9 mouse cellular contexts compared by ENCODE assay signal in genomic region chr4:141425484-141426479, GRCm38 (mm10). TPM values are rescaled to one million over a fixed set of nuclear protein-coding genes. Genes with fewer than 3 reads are reported as not detected.
DNase-seq lines count a peak whose midpoint lies in the region; ATAC-seq lines count a peak whose summit lies in the region.
"Had no signal": no experiment of that assay in that cellular context is flagged by ENCODE, and none has a peak within 500 bp of the region (broad histone marks: within the 10 kb centered on the region; RNA-seq: fewer than 3 reads in every experiment).

No protein-coding gene starts in this region.

- H3K4me1 ChIP-seq in midbrain, embryonic 11.5 days (ENCODE audit: control insufficient read depth, insufficient read depth, low read length) = 0 out of 2 replicates have a peak, but pooled peaks cover 5% of the 10 kb centered on the region
- peaks cover 25% of the 10 kb centered on the region for H3K4me1 ChIP-seq in stomach, embryonic 14.5 days (ENCODE audit: control insufficient read depth, insufficient read depth, low read length)

- ATAC-seq in midbrain, embryonic 11.5 days (ENCODE audit: low FRiP score) = peak; percentile 77
- ATAC-seq in stomach, embryonic 14.5 days (ENCODE audit: insufficient number of reproducible peaks, insufficient read depth, low FRiP score, low read depth) = peak; percentile 75

- DNase-seq in cerebellum, adult 11-12 months = peak; percentile 45
- no peak for DNase-seq in cerebellum, adult 11 months
- DNase-seq in embryo, embryonic 10.5 days (ENCODE audit: low spot score) = peak; percentile 47
- DNase-seq in heart, adult 18-20 months = peak; percentile 82 to 84
- DNase-seq in kidney, adult 11 months = peak; percentile 85
- DNase-seq in left cerebral cortex, postnatal 25 days (ENCODE audit: low spot score in 2 of 2) = peak; percentile 78 to 91
- peak; percentile 87 for DNase-seq in midbrain, embryonic 11.5 days (ENCODE audit: low spot score, missing footprints)

- 6% methylated on average over 36 of the region's 36 CpGs for WGBS in midbrain, embryonic 11.5 days
- WGBS in stomach, embryonic 14.5 days = 3% methylated on average over 36 of the region's 36 CpGs

- H3K27ac ChIP-seq in midbrain, embryonic 11.5 days (ENCODE audit: low read depth, low read length) = no peak overlapping the region
- H3K27ac ChIP-seq in stomach, embryonic 14.5 days (ENCODE audit: low read length) = peak overlapping the region; percentile 27; the same call in 1 of the 2 replicates

- intact Hi-C loops in left cerebral cortex, postnatal 25 days (cut with DNase I) = no loop called here

- peak overlapping the region; percentile 22 for H3K4me3 ChIP-seq in midbrain, embryonic 11.5 days (ENCODE audit: low read depth, low read length)
- peak overlapping the region; percentile 33 for H3K4me3 ChIP-seq in stomach, embryonic 14.5 days (ENCODE audit: low read depth, low read length)

- H3K4me2 ChIP-seq in midbrain, embryonic 11.5 days = peak overlapping the region; percentile 57
- H3K4me2 ChIP-seq in stomach, embryonic 14.5 days (replicated peaks; ENCODE audit: low read depth, low read length) = peak overlapping the region; percentile 84

- H3K36me3 ChIP-seq in midbrain, embryonic 11.5 days (ENCODE audit: control insufficient read depth, insufficient read depth, low read length) = no peaks in the 10 kb centered on the region
- H3K36me3 ChIP-seq in stomach, embryonic 14.5 days (ENCODE audit: control insufficient read depth, insufficient read depth, low read length) = no peaks in the 10 kb centered on the region
- H3K36me3 ChIP-seq: G1E had no signal

- H3K9ac ChIP-seq in midbrain, embryonic 11.5 days (ENCODE audit: low read length) = peak overlapping the region; percentile 38; the same call in 1 of the 2 replicates
- H3K9ac ChIP-seq in stomach, embryonic 14.5 days (replicated peaks; ENCODE audit: low read depth, low read length) = no peak overlapping the region

- no peaks in the 10 kb centered on the region for H3K9me3 ChIP-seq in midbrain, embryonic 11.5 days (ENCODE audit: control insufficient read depth, low read length)
- no peaks in the 10 kb centered on the region for H3K9me3 ChIP-seq in stomach, embryonic 14.5 days (ENCODE audit: control insufficient read depth, low read depth, low read length)
- H3K9me3 ChIP-seq: G1E had no signal

- peaks cover 6% of the 10 kb centered on the region for H3K27me3 ChIP-seq in midbrain, embryonic 11.5 days (ENCODE audit: control insufficient read depth, insufficient read depth, low read length)
- H3K27me3 ChIP-seq in stomach, embryonic 14.5 days (ENCODE audit: control insufficient read depth, insufficient read depth, low read length) = no peaks in the 10 kb centered on the region

RNA-seq across cellular contexts. Expression of gene Hspb7, which starts 5.2 kb away (rescaled TPM):
- total RNA-seq in heart, adult 18-20 months (2021) = 1,000 to 10,000 TPM; 1,275 to 1,343 TPM
- under 1 TPM; 0.39 to 0.66 TPM for total RNA-seq in left cerebral cortex, postnatal 25 days (2021)
- not detected in 2 replicates for polyA plus RNA-seq in midbrain, embryonic 11.5 days (2014; fragmentation: Nextera tagmentation; extraction: Ambion mirVana)
- 4.2 and 4.7 TPM in 2 replicates for polyA plus RNA-seq in stomach, embryonic 14.5 days (2014; fragmentation: Nextera tagmentation; extraction: Ambion mirVana)
- total RNA-seq: G1E had no signal
- polyA plus RNA-seq: G1E had no signal

RNA-seq across cellular contexts. Expression of gene Clcnkb, which starts 10.0 kb away (rescaled TPM):
- total RNA-seq in heart, adult 18-20 months (2021) = under 1 TPM; 0.36 to 0.57 TPM
- total RNA-seq in left cerebral cortex, postnatal 25 days (2021) = not detected
- not detected in 2 replicates for polyA plus RNA-seq in midbrain, embryonic 11.5 days (2014; fragmentation: Nextera tagmentation; extraction: Ambion mirVana)
- polyA plus RNA-seq in stomach, embryonic 14.5 days (2014; fragmentation: Nextera tagmentation; extraction: Ambion mirVana) = not detected in 2 replicates
- polyA plus RNA-seq: G1E had no signal

RNA-seq across cellular contexts. Expression of gene Srarp, which starts 10.1 kb away (rescaled TPM):
- 1 to 10 TPM; 1.2 TPM for total RNA-seq in heart, adult 18-20 months (2021)
- 1 to 10 TPM; 4.7 to 6.0 TPM for total RNA-seq in left cerebral cortex, postnatal 25 days (2021)
- polyA plus RNA-seq in midbrain, embryonic 11.5 days (2014; fragmentation: Nextera tagmentation; extraction: Ambion mirVana) = not detected in 2 replicates
- polyA plus RNA-seq in stomach, embryonic 14.5 days (2014; fragmentation: Nextera tagmentation; extraction: Ambion mirVana) = not detected in 2 replicates
- total RNA-seq: G1E had no signal
- polyA plus RNA-seq: G1E had no signal

RNA-seq across cellular contexts. Expression of gene Zbtb17, which starts 18.7 kb away (rescaled TPM):
- total RNA-seq in heart, adult 18-20 months (2021) = 10 to 100 TPM; 25.5 to 26.5 TPM
- 10 to 100 TPM; 42.1 to 43.3 TPM for total RNA-seq in left cerebral cortex, postnatal 25 days (2021)
- 37.4 and 40.6 TPM in 2 replicates for polyA plus RNA-seq in midbrain, embryonic 11.5 days (2014; fragmentation: Nextera tagmentation; extraction: Ambion mirVana)
- polyA plus RNA-seq in stomach, embryonic 14.5 days (2014; fragmentation: Nextera tagmentation; extraction: Ambion mirVana) = 30.8 and 30.9 TPM in 2 replicates

RNA-seq across cellular contexts. Expression of gene Clcnka, which starts 27.3 kb away (rescaled TPM):
- total RNA-seq in heart, adult 18-20 months (2021) = not detected
- total RNA-seq in left cerebral cortex, postnatal 25 days (2021) = not detected
- polyA plus RNA-seq in midbrain, embryonic 11.5 days (2014; fragmentation: Nextera tagmentation; extraction: Ambion mirVana) = not detected in 2 replicates
- polyA plus RNA-seq in stomach, embryonic 14.5 days (2014; fragmentation: Nextera tagmentation; extraction: Ambion mirVana) = 0.16 TPM in 1 of 2 replicates, not detected in the other
- total RNA-seq: G1E had no signal
- polyA plus RNA-seq: G1E had no signal

Comparison
In these comparisons a context has a peak if more than half of its experiments do, and no peak if none do; other contexts are left out.
1. RNA of gene Hspb7, which starts 5.2 kb away (total RNA-seq): 1,275 to 1,343 TPM in heart, adult 18-20 months; 0.39 to 0.66 TPM in left cerebral cortex, postnatal 25 days; every median in the first group is over 100 times any median in the second.